Mouse (Mus musculus) adrenal gland, postnatal 14 days (tissue): ENCODE data around the gene Itpa. TPM values are rescaled to one million over a fixed set of nuclear protein-coding genes. Genes with fewer than 3 reads are reported as not detected.

ENCODE experiments used
- DNase-seq: peaks from one replicate; pipeline ENCODE4 v3.0.0; 2021; ENCODE audit warnings: mixed read lengths
- total RNA-seq: library from RNA; stranded (reverse); gene quantifications from 2 replicates; pipeline ENCODE4 v1.2.3, GENCODE M21; 2021

Itpa gene
- total RNA-seq, 1 experiment from 2014 or later: 27.0 TPM

DNA sequence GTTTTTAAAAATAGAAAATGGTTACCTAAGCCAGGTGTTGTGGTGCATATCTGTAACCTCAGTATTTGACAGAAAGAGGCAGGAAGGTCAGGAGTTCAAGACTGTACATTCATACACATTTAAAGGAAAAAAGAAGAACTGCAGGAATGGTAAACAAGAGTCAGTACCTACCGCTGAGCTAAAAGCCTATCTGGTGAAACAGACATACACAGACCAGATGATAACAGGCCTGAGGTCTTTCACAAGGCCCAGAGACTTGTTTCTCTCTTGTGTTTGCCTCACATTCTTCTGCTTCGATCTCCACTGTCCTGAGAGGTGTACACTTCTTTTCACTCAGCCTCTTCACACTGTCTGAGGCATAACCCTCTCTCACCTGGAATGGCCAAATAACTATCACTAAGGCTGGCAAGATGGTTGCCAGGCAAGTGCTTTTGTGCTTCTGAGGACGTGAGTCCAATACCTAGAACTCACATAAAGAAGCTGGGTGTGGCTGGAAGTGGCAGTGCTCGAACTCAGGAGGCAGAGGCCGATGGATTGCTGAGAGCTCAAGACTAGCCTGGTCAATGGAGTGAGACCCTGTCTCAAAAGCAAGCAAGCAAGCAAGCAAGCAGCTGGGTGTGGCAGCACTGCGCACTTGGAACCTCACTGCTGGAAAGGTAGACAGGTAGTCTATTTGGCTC is 11.6 kb upstream of the Itpa start:
- no peak for DNase-seq

- DNase-seq: no peak
These were observed 10.9 kb upstream of the Itpa start for GRCm38 (mm10) chr2:130656536-130656935.

DNA sequence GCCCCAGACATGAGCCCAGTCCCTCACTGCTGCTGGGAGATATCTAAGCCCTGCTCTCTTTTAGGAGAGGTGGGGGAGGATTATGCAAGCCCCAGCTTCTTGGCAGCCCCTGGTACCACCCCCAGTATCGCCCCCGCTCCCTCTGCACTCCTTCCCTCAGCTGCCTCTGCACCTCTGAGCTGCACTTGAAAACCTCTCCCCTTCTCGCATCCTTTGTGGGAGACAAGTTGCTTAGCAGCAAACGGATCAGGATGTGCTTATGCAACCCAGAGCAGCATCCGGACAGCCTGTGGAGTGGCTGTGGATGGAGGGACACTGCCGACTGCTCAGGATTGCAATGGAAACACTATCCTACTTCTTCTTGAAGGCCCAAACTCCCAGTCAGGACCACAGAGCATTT is 9.9 kb upstream of the Itpa start:
- DNase-seq: no peak

DNA sequence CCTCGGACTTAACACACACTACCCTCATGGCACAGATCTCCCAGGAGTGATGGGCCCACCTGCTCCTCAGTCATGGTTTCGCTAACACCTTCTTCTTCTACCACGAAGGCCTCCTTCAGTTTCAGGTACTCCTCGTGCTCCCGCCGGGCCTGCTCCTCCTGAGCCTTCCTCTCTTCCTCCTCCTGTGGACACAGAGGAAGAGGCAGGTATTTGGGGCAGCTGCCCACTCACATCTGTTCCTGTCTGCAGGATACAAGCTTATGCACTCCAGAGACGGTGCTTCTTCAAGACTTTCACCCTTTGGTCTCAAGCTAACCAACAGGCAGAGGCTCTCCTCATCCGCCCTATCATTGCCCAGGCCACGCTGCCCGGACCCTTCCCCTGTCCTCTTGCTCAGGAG is 8.9 kb upstream of the Itpa start:
- DNase-seq: no peak

GRCm38 (mm10) chr2:130663342-130663741 is 4.1 kb upstream of the Itpa start:
- no peak for DNase-seq

DNA sequence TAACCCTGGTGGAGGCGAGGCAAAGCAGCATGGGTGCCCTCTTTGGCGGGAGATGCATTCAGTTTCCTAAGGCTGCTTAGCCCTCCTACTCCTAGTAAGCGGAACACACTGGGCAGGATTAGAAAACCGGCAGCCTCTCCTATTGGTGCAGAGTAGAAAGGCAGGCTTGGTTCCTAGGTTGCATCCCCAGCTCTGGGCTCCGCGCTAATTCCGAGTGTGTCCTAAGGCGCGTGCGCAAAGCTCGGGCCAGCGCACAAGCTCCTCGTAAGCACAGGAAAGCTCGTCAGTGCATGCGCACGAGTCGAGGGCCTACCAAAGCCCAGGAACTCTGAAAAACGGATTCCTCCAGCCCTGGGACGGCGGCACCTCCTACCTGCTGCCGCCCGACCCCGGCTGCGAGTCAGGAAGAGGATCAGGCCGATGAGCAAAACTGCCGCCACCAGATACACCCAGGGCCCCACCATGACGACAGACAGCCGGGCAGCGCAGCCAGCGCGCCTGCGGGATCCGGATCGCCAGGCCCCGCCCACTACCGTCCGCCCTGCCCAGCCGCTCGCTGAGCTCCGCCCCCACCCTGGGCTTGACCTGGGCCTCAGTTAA is 3.2 kb upstream of the Itpa start, which contains the start of gene Ddrgk1:
Gene Ddrgk1 (minus strand): TSS at position 558 of the 600 bp plus-strand sequence.
- DNase-seq: peak; percentile 95

DNA sequence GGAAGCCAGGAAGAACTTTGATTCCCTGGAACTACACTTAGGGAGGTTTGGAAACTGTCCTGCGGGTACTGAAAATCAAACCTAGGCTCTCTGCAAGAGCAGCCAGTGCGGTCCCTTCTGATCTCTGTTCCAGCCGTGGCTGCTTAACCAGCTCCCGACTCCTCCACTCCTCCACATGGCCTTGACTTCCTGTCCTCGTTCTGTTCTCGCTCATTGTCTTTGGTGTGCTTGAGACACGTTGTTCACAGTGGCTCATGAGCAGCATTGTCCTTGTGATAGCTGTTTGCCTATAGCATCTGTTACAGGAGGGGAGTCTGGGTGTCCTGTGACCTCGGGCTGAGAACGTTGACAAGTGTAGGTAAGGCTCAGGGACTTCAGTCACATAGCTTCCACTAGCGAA is 9.8 kb downstream of the Itpa start:
- DNase-seq: peak; percentile 60

- DNase-seq: no peak
These were observed 11.7 kb downstream of the Itpa start for GRCm38 (mm10) chr2:130679154-130679553.

- no peak for DNase-seq
These were observed 12.5 kb downstream of the Itpa start for GRCm38 (mm10) chr2:130679899-130680298.

GRCm38 (mm10) chr2:130681531-130681930 is 14.1 kb downstream of the Itpa start:
- DNase-seq: no peak

DNA sequence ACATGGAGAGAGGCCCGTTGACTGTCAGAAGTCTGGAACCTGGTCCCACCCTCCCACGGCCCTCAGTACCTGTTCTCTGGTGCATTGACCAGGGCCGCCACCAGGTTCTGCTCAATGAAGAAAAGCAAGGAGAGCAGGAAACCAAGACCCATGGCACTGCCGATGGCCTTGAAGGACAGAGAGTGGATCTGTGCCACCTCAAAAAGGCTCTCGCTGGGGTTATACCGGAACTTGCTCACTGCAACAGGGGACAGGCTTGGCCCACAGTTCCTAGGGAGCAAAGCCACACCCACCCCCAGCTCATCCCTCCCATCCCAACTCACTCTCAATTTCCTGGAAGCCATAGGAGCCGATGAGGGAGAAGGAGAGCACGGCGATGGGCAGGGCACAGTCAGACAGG is 18.0 kb downstream of the Itpa start:
- no peak for DNase-seq

- DNase-seq: no peak
These were observed 21.6 kb downstream of the Itpa start for GRCm38 (mm10) chr2:130689011-130689410.

GRCm38 (mm10) chr2:130693563-130693962 is 26.2 kb downstream of the Itpa start:
- no peak for DNase-seq

- DNase-seq: peak; percentile 33
These were observed 29.3 kb downstream of the Itpa start for GRCm38 (mm10) chr2:130696700-130697152.

DNA sequence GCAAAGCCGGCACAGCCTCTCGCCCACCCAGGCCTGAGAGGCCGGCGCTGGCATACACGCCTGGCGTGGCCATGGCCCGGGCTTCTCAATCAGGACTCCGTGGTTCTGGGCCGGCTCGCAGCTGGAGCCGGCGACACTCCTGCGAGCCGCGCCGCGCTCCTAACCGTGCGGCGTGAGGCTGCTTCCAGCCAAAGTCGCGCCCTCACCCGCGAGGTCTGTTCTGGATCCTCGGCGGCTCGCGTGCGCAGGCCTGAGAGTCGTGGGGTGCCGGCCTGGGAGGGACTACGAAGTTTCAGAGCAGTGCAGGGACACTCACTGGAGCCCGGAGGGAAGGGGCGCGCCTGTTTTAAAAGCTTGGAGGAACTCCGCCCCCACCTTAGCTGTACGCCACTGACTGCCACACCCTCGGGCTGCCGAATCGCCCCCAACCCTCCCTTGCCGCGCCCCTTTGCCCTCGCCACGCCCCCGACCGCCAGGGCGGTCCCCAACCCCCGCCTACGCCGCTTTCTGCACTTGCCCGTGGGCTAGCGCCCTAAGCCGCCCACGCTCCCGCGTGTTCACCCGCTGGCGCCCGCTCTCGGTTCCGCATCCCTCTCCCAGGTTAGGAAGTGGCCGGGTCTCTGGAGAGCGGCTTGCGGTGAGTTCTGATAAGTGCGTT is 29.9 kb downstream of the Itpa start, which contains the start of gene Slc4a11:
Gene Slc4a11 (minus strand): TSS at position 367 of the 658 bp plus-strand sequence.
- DNase-seq: peak; percentile 79

DNA sequence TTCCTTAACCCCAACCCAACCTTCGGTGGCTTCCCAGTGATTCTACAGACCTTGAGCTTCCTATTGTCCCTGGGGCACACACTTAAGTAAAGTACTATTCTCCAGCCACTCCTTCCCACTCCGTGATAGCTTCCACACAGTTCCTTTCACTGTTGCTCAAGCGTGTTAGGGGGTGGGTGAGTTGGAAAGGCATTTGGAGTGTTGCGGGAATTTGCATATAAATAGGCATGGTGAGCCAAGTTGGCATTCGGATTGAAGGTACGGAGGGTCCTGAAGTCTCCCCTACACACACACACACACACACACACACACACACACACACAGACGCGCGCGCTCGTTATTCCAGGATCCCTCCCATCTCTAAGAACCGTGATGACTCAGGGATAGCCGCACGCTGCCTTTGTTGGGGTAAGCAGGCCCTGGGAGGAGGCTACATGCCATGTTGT is 30.4 kb downstream of the Itpa start:
- DNase-seq: peak; percentile 36

- DNase-seq: no peak
These were observed 36.9 kb downstream of the Itpa start for GRCm38 (mm10) chr2:130704040-130705001.

DNA sequence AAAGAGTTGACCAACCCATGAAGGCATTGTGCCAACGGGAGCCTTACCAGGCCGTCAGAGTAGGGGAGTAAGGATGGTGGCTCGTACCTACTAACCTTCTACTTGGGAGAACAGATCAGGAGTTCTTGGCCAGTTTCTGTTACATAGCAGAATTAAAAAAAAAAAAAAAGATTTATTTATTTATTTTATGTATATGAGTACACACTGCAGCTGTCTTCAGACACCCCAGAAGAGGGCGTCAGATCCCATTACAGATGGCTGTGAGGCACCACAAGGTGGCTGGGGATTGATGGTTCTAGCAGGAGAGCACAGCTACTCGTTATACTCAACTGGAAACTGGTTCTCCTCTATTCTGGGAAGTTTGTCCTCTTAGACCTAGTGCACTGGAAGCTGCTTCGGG is 37.8 kb downstream of the Itpa start:
- no peak for DNase-seq

DNA sequence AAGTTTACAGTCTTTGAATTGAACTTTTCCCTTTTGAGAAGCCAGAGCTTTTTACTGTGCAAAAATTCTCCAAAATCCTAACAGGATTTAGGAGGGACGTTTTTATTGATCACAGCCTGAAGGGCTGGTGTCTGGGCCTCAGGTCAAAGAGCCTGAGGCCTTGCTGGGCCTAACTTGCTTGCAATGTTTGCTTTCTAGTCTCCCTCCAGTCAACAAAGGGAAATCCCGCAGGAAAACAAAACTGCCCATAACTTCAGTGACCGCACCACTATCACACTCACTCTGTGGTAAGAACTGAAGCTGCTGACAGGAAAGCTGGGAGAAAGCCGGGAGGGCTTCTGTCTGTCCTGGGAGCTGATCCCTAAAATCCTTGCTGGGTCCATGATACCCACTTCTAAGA is 39.2 kb downstream of the Itpa start:
- DNase-seq: no peak

GRCm38 (mm10) chr2:130707057-130707456 is 39.6 kb downstream of the Itpa start:
- DNase-seq: no peak

DNA sequence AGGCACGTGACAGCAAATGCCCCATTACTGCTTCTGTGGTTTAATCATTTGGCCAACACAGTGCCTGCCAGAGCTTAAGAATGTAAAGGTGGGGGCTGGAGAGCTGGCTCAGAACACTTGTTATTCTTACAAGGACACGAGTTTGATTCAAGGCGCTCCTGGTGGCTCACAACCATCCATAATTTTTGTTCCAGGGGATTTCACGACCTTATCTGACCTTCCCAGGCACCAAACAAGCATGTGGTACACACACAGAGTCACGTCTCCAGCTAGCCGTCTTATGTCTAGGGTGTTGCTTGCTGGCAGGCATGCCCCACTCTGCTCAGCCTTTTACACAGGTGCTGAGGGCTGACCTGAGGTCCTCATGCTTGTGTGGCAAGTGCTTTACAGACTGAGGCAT is 50.5 kb downstream of the Itpa start:
- DNase-seq: no peak

GRCm38 (mm10) chr2:130724369-130724768 is 57.0 kb downstream of the Itpa start:
- no peak for DNase-seq
